Mouse (Mus musculus): Measurements from ENCODE around the gene Klhl8. TPM values are rescaled to one million over a fixed set of nuclear protein-coding genes. Genes with fewer than 3 reads are reported as not detected.

Gene Klhl8
- total and polyA plus RNA-seq, 3 experiments: 5.6 to 6.2 TPM; not detected in 1

DNA sequence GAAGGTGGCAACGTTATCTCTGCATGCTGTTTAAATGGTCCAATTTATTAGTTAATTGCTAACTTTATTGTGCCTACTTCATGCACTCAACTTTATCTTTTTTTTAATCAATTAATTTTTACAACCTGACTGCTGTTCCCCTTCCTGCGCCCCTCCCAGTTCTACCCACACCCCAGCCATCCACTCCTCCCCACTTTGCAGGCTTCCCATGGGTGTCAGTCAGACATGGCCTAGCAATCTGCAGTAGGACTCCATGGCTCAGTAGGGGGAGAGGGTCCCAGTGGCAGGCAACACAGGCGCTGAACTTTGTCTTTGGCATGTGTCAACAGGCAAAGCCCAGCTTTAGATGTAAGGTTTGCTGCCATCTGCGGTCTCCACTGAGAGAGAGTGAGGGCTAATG, 47.3 kb downstream of the Klhl8 start:
- TF ChIP-seq MYB (IDR thresholded peaks at IDR 0.05; ENCODE audit: low read depth, low read length) (no peak), ZNF384 (IDR thresholded peaks at IDR 0.05; ENCODE audit: low read depth, low read length) (no peak), BHLHE40 (IDR thresholded peaks at IDR 0.05; ENCODE audit: borderline replicate concordance, low read depth, low read length) (no peak), POLR2A (IDR thresholded peaks at IDR 0.05; ENCODE audit: control insufficient read depth in 1 of 2, insufficient read depth in 1 of 2, low read depth in 1 of 2, low read length in 2 of 2, poor library complexity in 1 of 2) (no peak), POLR2AphosphoS5 (IDR thresholded peaks at IDR 0.05; ENCODE audit: borderline replicate concordance, low read depth, low read length) (no peak), TAL1 (IDR thresholded peaks at IDR 0.05; ENCODE audit: low read length) (no peak), RAD21 (IDR thresholded peaks at IDR 0.05; ENCODE audit: low read depth, low read length) (no peak), ETS1 (IDR thresholded peaks at IDR 0.05; ENCODE audit: low read depth, low read length) (no peak), MAFK (IDR thresholded peaks at IDR 0.05; ENCODE audit: borderline replicate concordance, low read depth, low read length) (no peak), ZC3H11A (IDR thresholded peaks at IDR 0.05; ENCODE audit: low read depth, low read length) (no peak)
- Histone ChIP-seq H3K4me1 (ENCODE audit: control insufficient read depth in 1 of 2, insufficient read depth in 2 of 2, low read length in 2 of 2) (no peaks in the 10 kb centered on the region), H3K9me3 (replicated peaks; ENCODE audit: insufficient read depth, low read length) (no peaks in the 10 kb centered on the region), H3K79me2 (ENCODE audit: control insufficient read depth, insufficient read depth, low read length, poor library complexity) (no peaks in the 10 kb centered on the region), H3K27ac (ENCODE audit: control insufficient read depth, low read depth, low read length) (no peak overlapping the region), H3K36me3 (ENCODE audit: control insufficient read depth in 1 of 2, insufficient read depth in 2 of 2, low read length in 2 of 2) (no peaks in the 10 kb centered on the region), H3K4me3 (ENCODE audit: control insufficient read depth in 1 of 2, insufficient read depth in 1 of 2, low read depth in 2 of 2, low read length in 2 of 2) (no peak overlapping the region), H3K9ac (ENCODE audit: control insufficient read depth, low read depth, low read length, poor library complexity, severe bottlenecking) (no peak overlapping the region), H3K27me3 (ENCODE audit: control insufficient read depth in 1 of 2, insufficient read depth in 2 of 2, low read length in 2 of 2) (no peaks in the 10 kb centered on the region)
- no peak for DNase-seq (ENCODE audit: low read depth, low spot score)

DNA sequence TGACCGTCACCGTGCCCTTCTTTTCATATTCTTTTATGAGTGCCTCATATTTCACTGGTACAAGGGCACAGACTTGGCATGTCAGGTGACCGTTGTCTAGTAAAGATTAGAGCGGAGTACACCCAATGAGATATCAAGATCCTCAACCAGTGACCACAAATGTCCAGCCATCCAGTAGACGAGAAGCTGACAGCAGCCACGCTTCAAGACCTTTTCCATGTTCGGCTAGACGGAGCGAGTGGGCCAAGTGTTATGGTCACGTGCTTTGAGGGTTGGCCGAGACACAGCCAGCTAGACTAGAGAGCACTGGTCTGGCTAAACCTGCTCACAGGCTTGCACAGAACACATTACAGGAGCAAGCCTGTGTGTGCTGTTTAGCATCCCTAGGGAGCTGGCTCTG, 50.4 kb downstream of the Klhl8 start:
- H3K4me3 ChIP-seq (ENCODE audit: control insufficient read depth in 1 of 2, insufficient read depth in 1 of 2, low read depth in 2 of 2, low read length in 2 of 2): no peak overlapping the region
- H3K4me1 ChIP-seq (ENCODE audit: control insufficient read depth in 1 of 2, insufficient read depth in 2 of 2, low read length in 2 of 2): no peaks in the 10 kb centered on the region
- DNase-seq (ENCODE audit: low read depth, low spot score): no peak
- H3K9me3 ChIP-seq (replicated peaks; ENCODE audit: insufficient read depth, low read length): no peaks in the 10 kb centered on the region
- H3K79me2 ChIP-seq (ENCODE audit: control insufficient read depth, insufficient read depth, low read length, poor library complexity): no peaks in the 10 kb centered on the region
- no peak for TF ChIP-seq MAFK (IDR thresholded peaks at IDR 0.05; ENCODE audit: borderline replicate concordance, low read depth, low read length)
- TF ChIP-seq TCF12 (IDR thresholded peaks at IDR 0.05; ENCODE audit: low read depth, low read length): no peak
- no peak for TF ChIP-seq SMC3 (IDR thresholded peaks at IDR 0.05; ENCODE audit: low read depth, low read length)
- no peak for TF ChIP-seq POLR2AphosphoS5 (IDR thresholded peaks at IDR 0.05; ENCODE audit: borderline replicate concordance, low read depth, low read length)
- TF ChIP-seq MYB (IDR thresholded peaks at IDR 0.05; ENCODE audit: low read depth, low read length): no peak
- no peak for TF ChIP-seq ZMIZ1 (IDR thresholded peaks at IDR 0.05; ENCODE audit: low read depth, low read length)
- no peak for TF ChIP-seq POLR2AphosphoS2 (IDR thresholded peaks at IDR 0.05; ENCODE audit: low read length)
- TF ChIP-seq GATA1 (IDR thresholded peaks at IDR 0.05; ENCODE audit: low read depth, low read length): no peak
- no peak for TF ChIP-seq RAD21 (IDR thresholded peaks at IDR 0.05; ENCODE audit: low read depth, low read length)
- no peak for TF ChIP-seq NRF1 (IDR thresholded peaks at IDR 0.05; ENCODE audit: insufficient read depth, low read depth, low read length, poor library complexity, severe bottlenecking)
- no peak for TF ChIP-seq ETS1 (IDR thresholded peaks at IDR 0.05; ENCODE audit: low read depth, low read length)
- TF ChIP-seq SIN3A (IDR thresholded peaks at IDR 0.05; ENCODE audit: low read length): no peak
- TF ChIP-seq CHD1 (IDR thresholded peaks at IDR 0.05; ENCODE audit: low read depth, low read length): no peak
- TF ChIP-seq USF1 (IDR thresholded peaks at IDR 0.05; ENCODE audit: low read depth, low read length): no peak
- no peak for TF ChIP-seq NELFE (IDR thresholded peaks at IDR 0.05; ENCODE audit: low read depth, low read length)
- no peak for TF ChIP-seq UBTF (IDR thresholded peaks at IDR 0.05; ENCODE audit: borderline replicate concordance, insufficient read depth, low read depth, low read length)
- H3K9ac ChIP-seq (ENCODE audit: control insufficient read depth, low read depth, low read length, poor library complexity, severe bottlenecking): no peak overlapping the region
- H3K36me3 ChIP-seq (ENCODE audit: control insufficient read depth in 1 of 2, insufficient read depth in 2 of 2, low read length in 2 of 2): no peaks in the 10 kb centered on the region
- no peaks in the 10 kb centered on the region for H3K27me3 ChIP-seq (ENCODE audit: control insufficient read depth in 1 of 2, insufficient read depth in 2 of 2, low read length in 2 of 2)
- no peak overlapping the region for H3K27ac ChIP-seq (ENCODE audit: control insufficient read depth, low read depth, low read length)
